Mouse (Mus musculus): ENCODE data around the gene Parg.

Gene Parg

DNA sequence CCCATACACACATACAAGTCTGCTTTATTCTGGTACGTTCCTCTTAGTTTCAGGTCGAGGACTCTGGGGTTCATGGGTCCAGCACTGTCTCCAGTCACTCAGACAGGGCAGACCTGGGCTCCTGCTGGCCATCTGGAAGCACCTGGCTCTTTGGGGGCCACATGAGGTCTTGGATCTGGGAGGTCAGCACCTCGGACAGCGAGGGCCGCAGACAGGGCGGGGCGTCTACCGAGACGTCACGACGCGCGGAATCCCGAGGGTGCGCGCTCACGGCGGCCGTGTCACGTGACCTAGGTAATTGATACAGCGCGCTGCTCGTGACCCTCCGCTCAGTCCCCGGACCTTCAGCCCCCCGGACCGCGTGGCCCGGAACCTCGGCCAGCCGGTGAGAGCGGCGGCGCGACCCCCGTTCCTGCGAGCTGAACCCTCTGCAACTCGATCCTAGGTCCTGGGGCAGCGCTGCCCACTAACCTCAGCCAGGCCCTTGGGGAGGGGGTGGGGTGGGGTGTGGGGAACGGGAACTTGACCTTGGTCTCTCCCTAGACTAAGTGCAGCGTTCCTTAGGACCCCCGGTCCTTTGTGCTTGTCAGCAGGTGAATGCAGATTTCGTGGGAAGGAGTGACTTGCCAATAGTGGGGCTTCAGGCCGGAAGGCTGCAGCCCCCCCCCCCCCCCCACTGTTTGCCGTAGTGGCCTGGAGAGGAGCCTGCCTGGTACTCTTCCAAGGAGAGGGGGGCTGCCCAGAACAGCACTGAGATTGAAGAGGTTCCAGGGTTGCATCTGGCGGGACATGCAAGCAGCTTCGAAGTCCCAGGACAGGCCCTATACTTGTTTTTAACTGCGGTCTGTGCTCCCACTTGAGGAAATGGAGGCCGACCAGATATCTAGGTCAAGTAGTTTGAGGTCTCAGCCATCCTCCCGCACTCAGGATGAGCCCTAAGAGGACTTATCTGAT is 120.3 kb downstream of the Parg start, which contains the start of gene Ogdhl:
TSS of gene Ogdhl (plus strand) at position 288 of the 954 bp plus-strand sequence.
- DNase-seq (ENCODE audit: low spot score in 2 of 2) = peak; percentile 30 to 53

DNA sequence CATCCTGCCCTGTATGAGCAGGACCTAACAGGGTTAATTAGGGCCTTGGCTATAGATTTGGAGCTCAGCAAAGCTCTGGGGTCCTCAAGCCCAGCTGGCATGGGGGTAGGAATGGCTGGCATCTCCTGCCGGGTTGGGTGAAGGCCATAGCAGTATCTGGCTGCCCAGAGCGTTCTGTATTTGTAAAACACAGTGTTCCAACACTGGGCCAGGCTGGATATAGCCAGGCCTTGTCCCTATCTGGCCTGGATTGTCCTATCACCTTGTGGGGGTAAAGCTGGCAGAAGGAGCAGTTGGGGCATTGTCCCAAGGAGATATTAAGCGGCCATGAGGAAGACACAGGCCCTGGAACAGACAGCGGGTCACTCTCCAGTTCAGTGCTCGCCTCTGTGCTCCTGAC is 121.5 kb downstream of the Parg start:
- DNase-seq (ENCODE audit: low spot score in 2 of 2) = no peak

DNA sequence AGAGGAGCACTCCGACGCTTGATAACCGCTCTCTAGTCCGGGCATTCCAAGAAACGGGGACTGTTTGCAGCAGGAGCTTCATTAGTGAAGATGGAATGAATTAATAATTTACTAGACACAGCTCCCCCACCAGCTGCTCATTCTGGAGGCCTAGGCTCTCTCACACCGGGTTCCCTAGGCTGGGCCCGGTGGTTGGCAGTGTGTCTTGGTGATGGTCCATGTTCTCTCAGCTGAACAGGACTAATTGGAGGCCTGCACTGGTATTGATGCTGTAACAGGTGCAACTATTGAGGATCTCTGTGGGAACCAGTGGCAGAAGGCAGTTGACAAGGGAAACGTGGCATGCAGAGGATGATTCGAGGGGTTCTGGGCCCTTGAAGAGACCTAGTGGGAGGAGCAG is 125.6 kb downstream of the Parg start:
- no peak for DNase-seq (ENCODE audit: low spot score in 2 of 2)

DNA sequence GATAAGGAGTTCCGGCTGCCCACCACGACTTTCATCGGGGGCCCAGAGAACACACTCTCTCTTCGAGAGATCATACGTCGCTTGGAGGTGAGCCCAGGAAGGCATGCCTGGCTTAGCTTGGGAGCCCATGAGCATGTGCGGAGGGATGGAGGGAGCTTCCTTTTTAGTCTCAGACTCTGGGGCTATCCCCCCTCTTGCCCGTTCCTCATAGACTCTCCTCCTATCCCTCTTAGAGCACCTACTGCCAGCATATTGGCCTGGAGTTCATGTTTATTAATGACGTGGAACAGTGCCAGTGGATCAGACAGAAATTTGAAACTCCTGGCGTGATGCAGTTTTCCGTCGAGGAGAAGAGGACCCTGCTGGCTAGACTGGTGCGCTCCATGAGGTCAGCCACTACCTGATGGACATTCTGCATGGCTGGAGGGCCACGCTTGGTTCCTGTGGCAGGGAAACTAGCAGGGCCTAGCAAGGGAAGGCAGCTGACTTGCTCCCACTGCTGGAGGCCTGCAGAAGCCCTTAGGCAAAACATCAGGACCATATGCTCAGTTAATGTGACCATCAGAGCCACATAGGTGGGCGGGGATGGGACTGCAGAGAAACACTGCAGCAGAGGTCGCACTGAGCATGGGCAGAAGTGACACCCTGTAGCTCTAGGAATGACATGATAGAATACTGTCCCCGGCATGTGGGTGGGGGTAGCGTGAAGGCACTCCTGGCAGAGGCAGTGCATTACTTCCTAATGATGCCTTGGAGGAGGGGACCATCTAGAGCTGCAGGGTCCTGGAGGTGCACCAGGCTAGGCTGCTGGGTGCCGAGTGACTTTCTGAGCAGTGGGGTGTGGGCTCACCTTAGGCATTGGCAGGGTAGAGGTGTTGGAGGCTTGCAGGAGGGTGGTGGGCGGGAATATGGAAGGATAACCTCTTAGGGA is 131.0 kb downstream of the Parg start:
- DNase-seq (ENCODE audit: low spot score in 2 of 2) = no peak

DNA sequence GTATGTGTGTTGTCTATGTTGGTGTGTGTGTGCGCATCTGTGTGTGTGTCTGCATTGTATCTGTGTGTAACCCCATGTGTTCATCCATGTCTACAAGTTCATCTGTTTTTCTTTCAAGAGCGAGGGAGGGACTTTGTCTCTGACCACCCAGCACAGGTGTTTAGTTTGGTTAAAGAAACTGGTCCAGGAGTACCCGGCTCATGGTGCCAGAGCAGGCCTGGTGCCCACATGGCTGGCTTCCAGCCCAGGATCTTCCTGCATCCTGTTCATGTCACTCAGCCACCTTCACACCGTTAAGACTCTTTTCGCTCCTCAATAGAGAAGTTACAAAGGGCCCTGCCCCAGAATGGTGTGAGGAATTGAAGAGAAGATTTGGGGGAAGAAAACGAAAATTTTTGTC is 134.3 kb downstream of the Parg start:
- no peak for DNase-seq (ENCODE audit: low spot score in 2 of 2)

DNA sequence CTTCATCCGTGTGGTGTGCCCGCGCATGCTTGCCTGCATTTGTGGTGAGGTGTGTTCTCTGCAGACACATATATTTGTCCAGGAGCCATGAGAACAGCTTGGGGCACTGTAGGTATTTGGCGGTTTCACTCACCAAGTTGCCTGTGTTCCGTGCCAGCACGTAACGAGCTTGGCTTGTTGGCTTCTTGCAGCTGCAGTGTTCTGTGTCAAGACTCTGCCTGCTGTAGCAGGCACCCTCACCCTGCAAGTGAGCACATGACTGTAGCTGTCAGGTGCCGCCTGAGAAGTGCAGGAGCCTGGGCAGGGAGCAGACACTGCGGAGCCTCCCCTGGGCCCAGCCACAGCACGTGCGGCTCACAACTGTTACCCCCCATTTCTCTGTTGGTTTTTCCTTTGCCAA is 134.8 kb downstream of the Parg start:
- DNase-seq (ENCODE audit: low spot score in 2 of 2) = no peak

DNA sequence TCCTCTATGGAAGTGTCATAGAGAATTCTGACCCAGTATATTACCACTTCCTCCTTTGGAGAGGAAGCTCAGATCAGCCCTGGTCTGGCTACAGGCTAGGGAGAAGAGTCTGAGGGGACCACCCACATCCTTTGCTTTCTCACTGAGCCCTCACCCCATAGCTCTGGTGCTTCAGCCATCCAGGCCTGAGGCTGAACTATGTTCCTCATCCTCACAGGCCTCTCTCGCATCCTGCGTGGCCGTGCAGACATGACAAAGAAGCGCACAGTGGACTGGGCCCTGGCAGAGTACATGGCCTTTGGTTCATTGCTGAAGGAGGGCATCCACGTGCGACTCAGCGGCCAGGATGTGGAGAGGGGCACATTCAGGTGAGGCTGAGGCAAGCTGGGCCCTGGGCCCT is 140.1 kb downstream of the Parg start:
- DNase-seq (ENCODE audit: low spot score in 2 of 2) = no peak

DNA sequence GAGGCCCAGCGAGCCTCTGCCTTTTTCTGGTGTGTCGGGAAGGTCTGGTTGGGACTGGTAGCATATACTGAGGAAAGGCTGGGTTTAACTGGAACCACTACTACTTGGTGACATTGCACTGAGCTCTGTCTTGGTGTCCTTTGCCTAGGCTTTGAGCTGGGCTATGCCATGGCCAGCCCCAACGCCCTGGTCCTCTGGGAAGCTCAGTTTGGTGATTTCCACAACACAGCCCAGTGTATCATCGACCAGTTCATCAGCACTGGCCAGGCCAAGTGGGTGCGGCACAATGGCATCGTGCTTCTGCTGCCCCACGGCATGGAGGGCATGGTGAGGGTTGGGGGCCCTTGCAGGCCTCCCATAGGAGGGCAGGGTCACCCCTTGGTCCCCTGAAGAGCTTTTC is 142.4 kb downstream of the Parg start:
- no peak for DNase-seq (ENCODE audit: low spot score in 2 of 2)

DNA sequence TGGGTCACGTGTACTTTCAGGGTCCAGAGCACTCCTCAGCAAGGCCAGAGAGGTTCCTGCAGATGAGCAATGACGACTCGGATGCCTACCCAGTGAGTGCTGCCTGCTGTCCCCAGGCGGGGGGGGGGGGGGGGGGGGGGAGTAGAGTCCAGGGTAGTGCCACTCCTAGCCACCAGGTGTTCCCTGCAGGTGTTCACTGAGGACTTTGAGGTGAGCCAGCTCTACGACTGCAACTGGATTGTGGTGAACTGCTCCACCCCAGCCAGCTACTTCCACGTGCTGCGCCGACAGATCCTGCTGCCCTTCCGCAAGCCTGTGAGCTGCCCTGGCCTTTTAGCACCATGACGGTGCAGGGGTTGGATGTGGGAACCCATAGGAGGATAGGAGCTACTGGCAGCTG is 142.9 kb downstream of the Parg start:
- no peak for DNase-seq (ENCODE audit: low spot score in 2 of 2)
